Mouse (Mus musculus): ENCODE measurements around the gene Yod1. TPM values are rescaled to one million over a fixed set of nuclear protein-coding genes. Genes with fewer than 3 reads are reported as not detected.
A peak's percentile ranks its signal among the peaks of the same experiment; 100 is the strongest.

Gene Yod1
- polyA plus RNA-seq, 1 experiment from 2014 or later: 10.2 TPM

DNA sequence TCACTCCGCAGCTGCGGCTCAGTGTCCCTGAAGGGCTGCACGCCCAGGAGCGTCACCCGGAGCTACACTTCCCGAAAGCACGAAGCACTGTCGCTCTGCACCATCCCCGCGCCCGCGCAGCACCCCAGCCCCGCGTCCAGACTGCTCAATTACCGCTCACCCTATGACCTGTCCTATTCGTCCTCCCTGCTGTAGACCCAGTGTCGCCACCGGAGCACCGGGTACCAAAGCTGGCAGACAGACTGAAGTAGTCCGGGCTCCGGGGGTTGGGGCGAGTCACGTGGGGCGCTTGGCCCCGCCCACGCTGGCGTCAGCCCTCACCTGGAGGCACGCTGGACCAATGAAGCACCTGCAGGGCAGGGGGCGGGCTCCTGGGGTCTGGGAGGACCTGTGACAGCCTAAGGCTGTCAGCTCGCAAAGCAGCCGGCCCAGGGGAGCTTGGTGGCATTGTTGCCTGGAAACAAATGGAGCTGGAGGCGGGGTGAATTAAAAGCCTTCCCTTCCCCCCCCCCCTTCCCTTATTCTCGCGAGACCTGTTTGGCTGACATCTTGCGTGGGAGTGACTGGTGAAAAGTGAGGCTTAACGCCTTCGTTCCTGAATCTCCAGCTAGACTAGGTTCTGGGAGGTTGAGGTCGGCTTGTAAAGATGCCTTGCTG lies 1.4 kb upstream of the Yod1 start, which contains the start of gene Gm29427:
TSS of gene Gm29427 (minus strand) at position 239 of the 657 bp plus-strand sequence.
- Histone ChIP-seq H3K9ac (peak within 1 kb of the TSS; percentile 93), H3K27ac (peak within 1 kb of the TSS; percentile 74), H3K4me3 (replicated peaks) (peak within 1 kb of the TSS; percentile 81), H3K4me1 (replicated peaks) (peaks cover 6% of the 10 kb centered on the region; the same call in 1 of the 2 replicates), H3K27me3 (replicated peaks) (no peaks in the 10 kb centered on the region), H3K9me3 (no peaks in the 10 kb centered on the region), H3K4me2 (replicated peaks) (peak within 1 kb of the TSS; percentile 86), H3K36me3 (0 out of 2 replicates have a peak, but pooled peaks cover 3% of the 10 kb centered on the region)
- under 1% methylated on average over 38 of the region's 38 CpGs for WGBS
- ATAC-seq: peak; percentile 97

DNA sequence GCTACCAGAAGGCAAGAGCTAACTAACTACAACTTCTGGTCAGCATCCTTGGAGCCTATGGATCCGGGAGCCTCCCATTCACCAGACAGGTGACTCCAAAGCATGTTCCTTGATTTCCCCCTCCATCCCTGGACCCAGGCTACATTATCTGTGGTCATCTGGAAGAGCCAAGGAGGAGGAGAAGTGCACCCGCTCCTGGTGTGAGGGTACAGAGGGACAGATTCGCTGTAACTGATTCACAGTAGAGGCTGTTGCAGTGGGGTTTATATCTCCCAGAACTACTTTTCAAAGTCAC lies 962 bp upstream of the Yod1 start:
- peak; percentile 20 for ATAC-seq

DNA sequence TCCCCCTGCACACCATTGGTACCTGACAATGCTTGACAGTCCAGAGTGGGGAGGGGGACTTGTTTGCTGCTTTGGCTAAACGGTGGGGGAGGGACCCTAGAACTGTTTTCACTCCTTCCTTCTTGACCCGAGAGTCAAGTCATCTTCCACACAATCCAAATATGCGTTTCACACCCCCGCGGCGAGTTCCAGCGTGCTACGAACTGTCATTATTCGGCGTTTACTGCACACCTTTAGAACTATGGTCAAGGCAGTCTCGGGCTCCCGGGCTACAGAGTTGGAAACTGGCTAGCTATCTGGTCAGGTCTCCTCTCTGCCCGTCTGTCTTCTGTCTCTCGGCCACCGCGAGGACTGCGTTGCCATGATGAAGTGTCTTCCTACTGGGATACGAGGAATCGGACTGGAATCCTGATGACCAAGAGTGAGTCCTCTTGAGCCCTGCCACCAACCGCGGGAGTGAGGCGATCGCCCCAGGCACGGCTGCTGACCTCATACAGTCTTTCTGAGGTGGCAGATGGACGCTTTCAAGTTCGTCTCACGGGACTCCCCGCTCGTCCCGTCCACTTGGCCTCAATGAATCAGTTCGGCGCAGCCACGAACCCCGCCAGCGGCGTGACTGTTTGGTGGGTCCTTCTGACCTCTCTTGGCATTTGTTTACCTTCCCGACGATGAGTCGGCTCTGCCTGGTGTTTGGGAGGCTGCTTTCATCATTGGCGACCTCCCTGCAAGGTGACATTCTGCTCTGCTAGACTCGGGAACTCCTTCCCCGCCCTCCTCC lies 425 bp upstream of the Yod1 start:
- ATAC-seq: peak; percentile 9
- peak overlapping the region; percentile 93 for H3K9ac ChIP-seq

More for the DNA sequence above, 962 bp upstream of the Yod1 start:
- Histone ChIP-seq H3K9ac (peak overlapping the region; percentile 93), H3K4me1 (replicated peaks) (peaks cover 6% of the 10 kb centered on the region; the same call in 1 of the 2 replicates), H3K27ac (peak overlapping the region; percentile 74), H3K9me3 (no peaks in the 10 kb centered on the region), H3K4me3 (replicated peaks) (peak overlapping the region; percentile 81), H3K4me2 (replicated peaks) (peak overlapping the region; percentile 86), H3K27me3 (replicated peaks) (no peaks in the 10 kb centered on the region), H3K36me3 (0 out of 2 replicates have a peak, but pooled peaks cover 3% of the 10 kb centered on the region)
- WGBS: 2% methylated on average over 3 of the region's 3 CpGs

DNA sequence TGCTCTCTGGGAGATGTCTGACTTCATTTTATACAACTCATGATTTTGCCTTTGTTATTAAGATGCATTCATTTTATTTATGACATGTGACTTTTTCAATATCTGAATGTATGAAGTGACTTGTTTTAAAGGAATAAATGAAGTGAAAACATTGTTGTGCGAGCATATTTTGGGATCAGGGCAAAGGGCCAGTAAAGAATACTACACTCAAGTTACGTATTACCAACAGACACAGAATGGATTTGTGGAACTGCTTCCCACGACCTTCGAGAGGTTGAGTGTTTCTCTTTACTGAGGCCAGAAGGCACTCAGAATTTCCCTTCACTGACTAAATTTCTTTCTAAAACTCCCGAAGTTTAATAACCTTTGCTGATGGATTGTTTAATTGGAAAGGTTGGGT lies 7.1 kb downstream of the Yod1 start:
- Histone ChIP-seq H3K27ac (no peak overlapping the region), H3K4me3 (replicated peaks) (no peak overlapping the region), H3K9me3 (no peaks in the 10 kb centered on the region), H3K4me1 (replicated peaks) (no peaks in the 10 kb centered on the region), H3K36me3 (0 out of 2 replicates have a peak, but pooled peaks cover 3% of the 10 kb centered on the region), H3K9ac (no peak overlapping the region), H3K27me3 (replicated peaks) (no peaks in the 10 kb centered on the region), H3K4me2 (replicated peaks) (no peak overlapping the region)
- no peak for ATAC-seq
- WGBS: 87% methylated on average over 5 of the region's 5 CpGs

More for the DNA sequence above, 425 bp upstream of the Yod1 start:
- H3K9me3 ChIP-seq: no peaks in the 10 kb centered on the region
- 0 out of 2 replicates have a peak, but pooled peaks cover 3% of the 10 kb centered on the region for H3K36me3 ChIP-seq
- under 1% methylated on average over 42 of the region's 42 CpGs for WGBS
- H3K4me1 ChIP-seq (replicated peaks): peaks cover 6% of the 10 kb centered on the region; the same call in 1 of the 2 replicates
- peak overlapping the region; percentile 81 for H3K4me3 ChIP-seq (replicated peaks)
- peak overlapping the region; percentile 86 for H3K4me2 ChIP-seq (replicated peaks)
- H3K27ac ChIP-seq: peak overlapping the region; percentile 74
- no peaks in the 10 kb centered on the region for H3K27me3 ChIP-seq (replicated peaks)

DNA sequence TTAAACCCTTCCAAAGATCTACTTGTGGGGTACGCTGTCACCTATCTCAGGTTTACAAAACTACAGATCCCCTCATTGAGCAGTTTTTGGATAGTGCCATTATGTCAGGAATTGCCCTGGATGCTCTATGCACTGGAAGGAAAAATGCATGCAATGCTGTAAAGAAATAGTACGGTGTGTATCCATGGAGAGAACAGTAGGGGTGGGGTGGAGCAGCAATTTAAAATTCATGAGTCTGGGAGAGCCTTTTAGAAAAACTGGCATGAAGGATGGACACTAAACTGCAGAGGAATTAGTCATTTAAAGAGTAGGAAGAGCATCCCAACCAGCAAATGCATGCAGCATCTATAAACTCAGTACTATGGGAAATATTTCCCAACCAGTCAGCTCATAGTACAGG lies 9.3 kb downstream of the Yod1 start:
- Histone ChIP-seq H3K4me2 (replicated peaks) (no peak overlapping the region), H3K27ac (no peak overlapping the region), H3K36me3 (no peaks in the 10 kb centered on the region), H3K4me1 (replicated peaks) (peaks cover 3% of the 10 kb centered on the region), H3K27me3 (replicated peaks) (no peaks in the 10 kb centered on the region), H3K9me3 (no peaks in the 10 kb centered on the region), H3K9ac (no peak overlapping the region), H3K4me3 (replicated peaks) (no peak overlapping the region)
- WGBS: 88% methylated on average over 2 of the region's 2 CpGs
- no peak for ATAC-seq

DNA sequence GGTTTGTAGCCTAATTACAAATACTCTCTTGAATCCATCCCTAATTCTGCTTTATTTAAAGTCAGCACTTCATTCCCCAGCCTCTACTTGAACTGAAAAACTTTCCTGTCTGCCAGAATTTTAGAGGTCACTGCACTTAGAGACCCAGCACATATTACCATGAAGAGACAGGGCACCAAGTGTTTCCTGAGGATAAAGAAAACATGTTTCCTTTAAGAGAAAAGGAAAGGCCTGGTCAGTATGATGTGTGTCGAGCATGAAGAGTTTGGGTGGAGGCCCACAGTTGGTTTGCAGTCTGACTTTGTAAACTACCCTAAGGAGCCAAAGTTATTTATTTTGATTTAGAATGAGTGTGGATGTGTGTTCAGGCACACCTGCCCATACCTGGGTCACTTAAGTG lies 10.9 kb downstream of the Yod1 start:
- Histone ChIP-seq H3K9me3 (no peaks in the 10 kb centered on the region), H3K27me3 (replicated peaks) (no peaks in the 10 kb centered on the region), H3K27ac (no peak overlapping the region), H3K4me1 (replicated peaks) (peaks cover 9% of the 10 kb centered on the region), H3K36me3 (no peaks in the 10 kb centered on the region), H3K4me2 (replicated peaks) (no peak overlapping the region), H3K4me3 (replicated peaks) (no peak overlapping the region), H3K9ac (no peak overlapping the region)
- WGBS: 58% methylated on average over 1 of the region's 1 CpGs
- ATAC-seq: no peak

DNA sequence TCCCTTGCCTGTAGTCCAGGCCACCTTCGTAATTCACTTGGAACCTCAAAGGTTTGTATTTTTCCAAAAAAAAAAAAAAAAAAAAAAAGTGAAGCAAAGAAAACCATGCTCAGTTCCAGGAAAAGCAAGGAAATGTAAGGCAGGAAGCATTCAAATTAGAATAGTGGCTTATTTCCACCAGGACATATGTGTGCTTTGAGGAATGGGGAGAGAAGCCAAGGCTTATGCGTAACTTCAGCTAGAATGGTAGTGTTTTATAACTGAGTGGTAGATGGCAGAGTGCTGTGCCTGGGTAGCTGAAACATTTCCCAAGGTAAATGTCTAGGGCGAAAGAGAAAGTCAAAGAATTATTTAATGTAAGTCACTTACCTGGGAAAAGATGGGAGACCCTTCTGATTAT lies 11.6 kb downstream of the Yod1 start:
- H3K4me2 ChIP-seq (replicated peaks): no peak overlapping the region
- no peak overlapping the region for H3K9ac ChIP-seq
- no peak for ATAC-seq
- WGBS: 88% methylated on average over 3 of the region's 3 CpGs
- no peaks in the 10 kb centered on the region for H3K36me3 ChIP-seq
- H3K27ac ChIP-seq: no peak overlapping the region
- no peaks in the 10 kb centered on the region for H3K27me3 ChIP-seq (replicated peaks)
- no peaks in the 10 kb centered on the region for H3K9me3 ChIP-seq
- no peak overlapping the region for H3K4me3 ChIP-seq (replicated peaks)
- peaks cover 9% of the 10 kb centered on the region for H3K4me1 ChIP-seq (replicated peaks)

DNA sequence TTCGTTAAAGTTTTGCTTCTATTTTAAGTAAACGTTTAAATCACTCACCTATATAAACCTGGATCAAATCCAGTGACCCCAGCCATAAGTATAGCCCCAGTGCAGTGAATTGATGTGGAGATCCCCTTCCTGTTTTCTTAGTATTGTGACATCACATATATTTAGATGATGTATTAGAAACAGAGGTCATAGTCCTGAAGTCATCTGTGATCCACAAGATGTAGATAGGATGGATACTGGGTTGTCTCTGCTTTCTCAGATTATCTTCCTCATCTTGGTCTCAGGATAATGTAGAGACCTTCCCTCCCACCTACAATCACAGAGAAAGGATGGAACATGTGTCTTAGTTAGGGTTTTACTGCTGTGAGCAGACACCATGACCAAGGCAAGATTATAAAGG lies 12.0 kb downstream of the Yod1 start, which contains the start of gene Pfkfb2:
TSS of gene Pfkfb2 (minus strand) at position 101 of the 400 bp plus-strand sequence.
- H3K4me1 ChIP-seq (replicated peaks): peaks cover 9% of the 10 kb centered on the region
- H3K27ac ChIP-seq: no peak within 1 kb of the TSS
- no peaks in the 10 kb centered on the region for H3K27me3 ChIP-seq (replicated peaks)
- no peaks in the 10 kb centered on the region for H3K36me3 ChIP-seq
- no peak within 1 kb of the TSS for H3K4me2 ChIP-seq (replicated peaks)
- no peak for ATAC-seq
- H3K9me3 ChIP-seq: no peaks in the 10 kb centered on the region
- 81% methylated on average over 2 of the region's 2 CpGs for WGBS
- H3K9ac ChIP-seq: no peak within 1 kb of the TSS
- H3K4me3 ChIP-seq (replicated peaks): no peak within 1 kb of the TSS

DNA sequence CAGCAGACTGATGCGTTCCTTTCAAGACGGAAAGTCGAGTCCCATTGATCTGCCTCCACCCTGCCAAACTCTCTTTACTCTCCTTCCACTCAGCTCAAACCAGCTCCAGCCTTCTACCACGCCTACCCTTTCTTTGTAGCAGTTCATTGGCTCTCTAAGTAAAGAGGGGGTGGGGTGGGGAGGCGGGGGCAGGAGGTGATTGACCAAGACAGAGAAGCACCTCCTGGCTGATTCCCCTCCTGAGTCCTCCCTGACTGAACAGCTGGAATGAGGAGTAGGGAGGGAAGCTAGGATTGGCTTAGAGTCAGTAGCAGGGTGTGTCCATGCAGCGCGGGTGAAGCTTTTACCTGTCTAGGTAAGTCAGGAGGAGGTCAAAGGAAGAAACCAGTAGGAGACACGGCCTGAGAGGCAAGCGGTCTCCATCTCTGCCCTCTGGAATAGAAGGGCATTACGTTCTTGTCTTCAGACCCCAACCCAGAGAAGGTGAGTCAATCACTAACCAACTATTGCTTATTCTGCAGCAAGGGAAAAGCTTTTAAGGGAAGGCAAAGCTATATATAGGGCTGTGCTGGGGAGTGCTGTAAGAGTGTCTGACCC lies 14.7 kb downstream of the Yod1 start, which contains the start of gene AA986860:
TSS of gene AA986860 (plus strand) at position 236 of the 597 bp plus-strand sequence.
- H3K4me1 ChIP-seq (replicated peaks): peaks cover 9% of the 10 kb centered on the region
- H3K4me3 ChIP-seq (replicated peaks): peak within 1 kb of the TSS; percentile 39
- peak within 1 kb of the TSS; percentile 78 for H3K27ac ChIP-seq
- WGBS: 5% methylated on average over 10 of the region's 10 CpGs
- no peaks in the 10 kb centered on the region for H3K9me3 ChIP-seq
- H3K9ac ChIP-seq: peak within 1 kb of the TSS; percentile 29; the same call in 1 of the 2 replicates
- peak within 1 kb of the TSS; percentile 53 for H3K4me2 ChIP-seq (replicated peaks)
- H3K27me3 ChIP-seq (replicated peaks): no peaks in the 10 kb centered on the region
- no peaks in the 10 kb centered on the region for H3K36me3 ChIP-seq
- ATAC-seq: peak; percentile 92

DNA sequence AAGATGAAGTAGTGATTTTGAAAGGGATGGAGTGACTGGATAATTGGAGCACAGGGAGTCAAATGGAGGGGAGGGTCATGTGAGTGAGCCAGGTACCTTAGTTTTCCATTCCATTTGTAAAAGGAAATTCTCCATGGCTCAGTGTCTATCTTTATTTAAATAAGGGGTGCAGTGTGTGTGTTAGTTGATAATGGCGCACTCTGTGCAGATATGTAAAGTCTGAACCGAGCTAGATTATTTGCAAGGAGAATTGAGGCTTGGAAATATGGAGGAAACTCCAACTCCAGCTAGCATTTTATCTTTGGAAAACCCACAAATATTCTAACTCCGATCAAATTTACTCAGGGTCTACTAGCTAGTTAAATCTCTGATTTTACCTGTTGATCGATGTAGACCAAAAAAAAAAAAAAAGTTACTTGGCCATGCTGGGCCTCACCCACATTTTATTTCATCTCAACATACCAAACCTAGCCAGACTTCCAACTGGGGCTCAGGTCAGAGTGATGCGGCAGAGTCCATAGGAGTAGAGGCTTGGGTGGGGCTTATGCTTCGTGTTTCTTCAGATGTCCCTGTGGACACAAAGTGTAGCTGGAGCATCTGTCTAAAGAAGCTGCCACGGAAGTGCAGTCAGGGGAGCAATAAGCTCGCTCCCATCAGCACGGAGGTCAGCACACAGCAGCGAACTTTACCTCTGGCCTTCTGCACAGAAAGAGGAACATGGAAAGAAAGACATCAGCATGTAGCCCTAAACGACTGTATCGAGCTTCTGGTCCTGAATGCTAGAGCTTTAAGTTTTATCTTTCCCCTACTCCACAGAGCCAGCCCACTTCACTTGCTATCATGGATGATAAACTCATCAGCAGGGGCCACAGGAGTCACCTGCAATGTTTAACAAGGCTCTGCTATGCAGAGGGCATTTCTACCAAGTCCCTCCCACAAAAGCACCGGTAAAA lies 15.9 kb downstream of the Yod1 start:
- Histone ChIP-seq H3K36me3 (no peaks in the 10 kb centered on the region), H3K4me3 (replicated peaks) (peak overlapping the region; percentile 39), H3K9ac (0 out of 2 replicates have a peak overlapping the region, but pooled peaks have one; percentile 14), H3K27ac (peak overlapping the region; percentile 78), H3K9me3 (no peaks in the 10 kb centered on the region), H3K4me1 (replicated peaks) (peaks cover 13% of the 10 kb centered on the region), H3K27me3 (replicated peaks) (no peaks in the 10 kb centered on the region), H3K4me2 (replicated peaks) (peak overlapping the region; percentile 53)
- ATAC-seq: peak; percentile 35
- 62% methylated on average over 13 of the region's 13 CpGs for WGBS

DNA sequence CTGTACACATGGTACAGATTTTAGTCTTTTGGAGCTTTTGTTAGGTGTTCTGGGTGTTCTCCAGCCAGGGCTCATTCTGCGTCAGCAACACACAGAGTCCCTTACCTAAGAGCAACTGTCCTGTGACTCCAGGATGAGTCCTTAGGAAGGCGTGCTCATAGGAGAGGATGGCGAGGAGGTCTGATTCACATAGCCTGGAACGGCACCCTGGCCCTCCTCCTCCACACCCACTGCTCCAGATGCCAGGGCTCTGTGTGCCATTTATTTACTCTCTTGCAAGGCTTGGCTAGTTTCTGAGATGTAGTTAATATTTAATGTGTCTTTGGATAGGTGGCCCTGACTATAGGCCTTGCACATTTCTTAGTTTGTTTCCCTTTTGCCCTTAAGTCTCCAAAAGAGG lies 16.5 kb downstream of the Yod1 start:
- ATAC-seq: peak; percentile 65
- no peak overlapping the region for H3K9ac ChIP-seq
- H3K36me3 ChIP-seq: no peaks in the 10 kb centered on the region
- H3K4me3 ChIP-seq (replicated peaks): peak overlapping the region; percentile 39
- no peaks in the 10 kb centered on the region for H3K9me3 ChIP-seq
- peak overlapping the region; percentile 53 for H3K4me2 ChIP-seq (replicated peaks)
- WGBS: 50% methylated on average over 4 of the region's 4 CpGs
- H3K27ac ChIP-seq: peak overlapping the region; percentile 78
- H3K4me1 ChIP-seq (replicated peaks): peaks cover 14% of the 10 kb centered on the region
- no peaks in the 10 kb centered on the region for H3K27me3 ChIP-seq (replicated peaks)

All from intestine, embryonic 15.5 days (tissue).